Mouse (Mus musculus) lung, postnatal 0 days (tissue): ENCODE measurements at regions not wholly inside any gene's neighbourhood (a gene's known extent, or its start where the extent isn't known, plus 50 kb on each side); places are given as distances from the start of the nearest gene placed in this dataset.

Source experiments
- CTCF ChIP-seq: IDR thresholded peaks from 2 replicates; pipeline ENCODE4 v1.5.1; 2016; ENCODE audit warnings: antibody characterized with exemption, mild to moderate bottlenecking
- EP300 ChIP-seq: IDR thresholded peaks from 2 replicates; pipeline ENCODE4 v1.6.1; 2016; ENCODE audit warnings: antibody characterized with exemption, mild to moderate bottlenecking, control low read depth

- TF ChIP-seq CTCF (no peak), EP300 (no peak)
Measured at GRCm38 (mm10) chrX:19199531-19199930, 281.6 kb downstream of the Tex13c3 start.
